Mouse (Mus musculus) CH12.LX (cell line): Measurements from ENCODE around the gene Prph2. TPM values are rescaled to one million over a fixed set of nuclear protein-coding genes. Genes with fewer than 3 reads are reported as not detected.

Experiments
- DNase-seq: peaks from one replicate; pipeline ENCODE4 v3.0.0-alpha.2; 2013; ENCODE audit errors: extremely low read depth
- H3K27ac ChIP-seq: 2 replicates; pipeline ENCODE4 v1.5.1; 2012; ENCODE audit warnings: low read depth, mild to moderate bottlenecking, control low read depth, moderate library complexity; ENCODE audit not compliant: insufficient read depth
- H3K27me3 ChIP-seq: replicated peaks from 2 replicates; pipeline ENCODE3; 2012; ENCODE audit warnings: inconsistent platforms
- H3K36me3 ChIP-seq, 2 experiments: replicated peaks in 1 of 2; 2 replicates each; pipeline versions ENCODE3 to v1.6.1; 2012; ENCODE audit warnings: inconsistent platforms in 1 of 2, low read length in 1 of 2, mild to moderate bottlenecking in 1 of 2, mixed read lengths in 1 of 2, moderate library complexity in 1 of 2; ENCODE audit not compliant: control insufficient read depth in 1 of 2, insufficient read depth in 1 of 2
- H3K4me1 ChIP-seq, 2 experiments: 2 replicates each; pipeline ENCODE4 v1.6.1; 2012; ENCODE audit warnings: inconsistent platforms in 1 of 2, moderate library complexity in 1 of 2; ENCODE audit not compliant: insufficient read depth in 2 of 2, control insufficient read depth in 1 of 2
- H3K4me2 ChIP-seq: 2 replicates; pipeline ENCODE4 v1.6.1; 2012; ENCODE audit warnings: low read depth, mild to moderate bottlenecking, control low read depth; ENCODE audit not compliant: poor library complexity, insufficient read depth, severe bottlenecking
- H3K4me3 ChIP-seq, 3 experiments: fragments of 150-350 bp in 1 of 3; sonication (generic) in 1 of 3; replicated peaks in 1 of 3; 2 replicates each; pipeline versions ENCODE3 to v1.5.1; 2011 to 2012; ENCODE audit warnings: low read depth in 2 of 3, low read length in 2 of 3, mild to moderate bottlenecking in 2 of 3, moderate library complexity in 2 of 3, control low read depth in 1 of 3, improper control_type of control experiment in 1 of 3, inconsistent platforms in 1 of 3, mixed read lengths in 1 of 3; ENCODE audit not compliant: poor library complexity in 1 of 3
- H3K79me2 ChIP-seq: replicated peaks from 2 replicates; pipeline ENCODE4 v1.6.1; 2012; ENCODE audit warnings: mild to moderate bottlenecking, moderate library complexity; ENCODE audit not compliant: control insufficient read depth, poor library complexity, insufficient read depth, severe bottlenecking; ENCODE audit errors: extremely low read depth
- H3K9ac ChIP-seq: 2 replicates; pipeline ENCODE4 v1.6.1; 2012; ENCODE audit warnings: low read depth, mild to moderate bottlenecking, control low read depth, moderate library complexity; ENCODE audit not compliant: insufficient read depth
- H3K9me3 ChIP-seq: replicated peaks from 2 replicates; pipeline ENCODE3; 2012; ENCODE audit warnings: low read length, inconsistent platforms, mixed read lengths
- BHLHE40 ChIP-seq: IDR thresholded peaks from 2 replicates; pipeline ENCODE4 v1.6.1; 2011; ENCODE audit warnings: mild to moderate bottlenecking, low read depth, low read length, improper control_type of control experiment
- CHD1 ChIP-seq: IDR thresholded peaks from 2 replicates; pipeline ENCODE4 v1.6.1; 2012; ENCODE audit warnings: low read depth, low read length, improper control_type of control experiment, inconsistent platforms
- CTCF ChIP-seq, 2 experiments: IDR thresholded peaks in 1 of 2; conservative IDR thresholded peaks in 1 of 2; 2 replicates each; pipeline ENCODE4 v1.5.1; 2011 to 2012; ENCODE audit warnings: low read depth in 2 of 2, low read length in 2 of 2, improper control_type of control experiment in 1 of 2, inconsistent platforms in 1 of 2, mild to moderate bottlenecking in 1 of 2, moderate library complexity in 1 of 2
- E2F4 ChIP-seq: IDR thresholded peaks from 2 replicates; pipeline ENCODE4 v1.6.1; 2011; ENCODE audit warnings: low read depth, low read length, improper control_type of control experiment; ENCODE audit not compliant: insufficient replicate concordance
- ELF1 ChIP-seq: IDR thresholded peaks from 2 replicates; pipeline ENCODE4 v1.6.1; 2014; ENCODE audit warnings: low read depth, mild to moderate bottlenecking, inconsistent platforms, low read length, improper control_type of control experiment
- JUND ChIP-seq: conservative IDR thresholded peaks from 2 replicates; pipeline ENCODE4 v1.6.1; 2011; ENCODE audit warnings: low read depth, low read length, improper control_type of control experiment
- KAT2A ChIP-seq: IDR thresholded peaks from 2 replicates; pipeline ENCODE4 v1.6.1; 2012; ENCODE audit warnings: low read length, improper control_type of control experiment, inconsistent platforms; ENCODE audit not compliant: insufficient replicate concordance
- MAFK ChIP-seq: IDR thresholded peaks from 2 replicates; pipeline ENCODE4 v1.6.1; 2011; ENCODE audit warnings: low read length, improper control_type of control experiment; ENCODE audit not compliant: insufficient replicate concordance
- MAX ChIP-seq: IDR thresholded peaks from 2 replicates; pipeline ENCODE4 v1.6.1; 2011; ENCODE audit warnings: low read length, improper control_type of control experiment
- MEF2A ChIP-seq: IDR thresholded peaks from 2 replicates; pipeline ENCODE4 v1.6.1; 2014; ENCODE audit warnings: low read depth, mild to moderate bottlenecking, inconsistent platforms, low read length, improper control_type of control experiment, borderline replicate concordance
- MXI1 ChIP-seq: IDR thresholded peaks from 2 replicates; pipeline ENCODE4 v1.6.1; 2011; ENCODE audit warnings: mild to moderate bottlenecking, low read depth, low read length, improper control_type of control experiment
- MYC ChIP-seq: IDR thresholded peaks from 2 replicates; pipeline ENCODE4 v1.6.1; 2011; ENCODE audit warnings: low read depth, mild to moderate bottlenecking, improper control_type of control experiment, low read length
- NELFE ChIP-seq: IDR thresholded peaks from 2 replicates; pipeline ENCODE4 v1.6.1; 2011; ENCODE audit warnings: low read depth, low read length, improper control_type of control experiment
- POLR2A ChIP-seq: IDR thresholded peaks from 2 replicates; pipeline ENCODE4 v1.6.1; 2011; ENCODE audit warnings: low read depth, mild to moderate bottlenecking, improper control_type of control experiment, low read length
- POLR2AphosphoS2 ChIP-seq: IDR thresholded peaks from 2 replicates; pipeline ENCODE4 v1.6.1; 2011; ENCODE audit warnings: low read depth, low read length, improper control_type of control experiment
- SIN3A ChIP-seq: IDR thresholded peaks from 2 replicates; pipeline ENCODE4 v1.6.1; 2012; ENCODE audit warnings: low read length, improper control_type of control experiment, inconsistent platforms
- UBTF ChIP-seq: IDR thresholded peaks from 2 replicates; pipeline ENCODE4 v1.6.1; 2012; ENCODE audit warnings: low read depth, mild to moderate bottlenecking, inconsistent platforms, low read length, improper control_type of control experiment, moderate library complexity
- USF1 ChIP-seq: IDR thresholded peaks from 2 replicates; pipeline ENCODE4 v1.6.1; 2014; ENCODE audit warnings: low read depth, mild to moderate bottlenecking, inconsistent platforms, low read length, improper control_type of control experiment
- USF2 ChIP-seq: conservative IDR thresholded peaks from 2 replicates; pipeline ENCODE4 v1.6.1; 2011; ENCODE audit warnings: low read depth, low read length, improper control_type of control experiment
- ZC3H11A ChIP-seq: IDR thresholded peaks from 2 replicates; pipeline ENCODE4 v1.6.1; 2012; ENCODE audit warnings: low read depth, mild to moderate bottlenecking, inconsistent platforms, low read length, improper control_type of control experiment
- ZKSCAN1 ChIP-seq: IDR thresholded peaks from 2 replicates; pipeline ENCODE4 v1.6.1; 2012; ENCODE audit warnings: low read depth, inconsistent platforms, low read length, improper control_type of control experiment, borderline replicate concordance
- ZNF384 ChIP-seq: IDR thresholded peaks from 2 replicates; pipeline ENCODE4 v1.6.1; 2012; ENCODE audit warnings: low read depth, low read length, improper control_type of control experiment, inconsistent platforms
- dilution Hi-C: fragments of 300-500 bp; cut with MboI; formaldehyde crosslinking; loops from 2 replicates; pipeline ENCODE4 v1.14.3; 2020; ENCODE audit warnings: low sequenced_read_pairs; ENCODE audit not compliant: extremely low pct_unique_long_range_greater_than_20kb, extremely low pct_ligation_motif_present
- in situ Hi-C: fragments of 300-500 bp; cut with MboI; formaldehyde crosslinking; loops from 3 replicates; pipeline ENCODE4 v1.14.3; 2019; ENCODE audit warnings: low sequenced_read_pairs, low pct_ligation_motif_present, low pct_unique_long_range_greater_than_20kb, mixed read lengths
- polyA plus RNA-seq: library from polyadenylated mRNA; unstranded; fragments of >175 nt; gene quantifications from 2 replicates; pipeline ENCODE4 v1.2.1, GENCODE M21; 2012; ENCODE audit warnings: low read depth; ENCODE audit not compliant: insufficient read length
- total RNA-seq, 2 experiments: library from RNA; depleted of rRNA; stranded (reverse); fragments of 300-350 nt in 1 of 2; fragments of >200 nt in 1 of 2; gene quantifications; 2 replicates each; pipeline ENCODE4 v1.2.3; 2012 to 2014

Gene Prph2
- total and polyA plus RNA-seq, 3 experiments: not detected

DNA sequence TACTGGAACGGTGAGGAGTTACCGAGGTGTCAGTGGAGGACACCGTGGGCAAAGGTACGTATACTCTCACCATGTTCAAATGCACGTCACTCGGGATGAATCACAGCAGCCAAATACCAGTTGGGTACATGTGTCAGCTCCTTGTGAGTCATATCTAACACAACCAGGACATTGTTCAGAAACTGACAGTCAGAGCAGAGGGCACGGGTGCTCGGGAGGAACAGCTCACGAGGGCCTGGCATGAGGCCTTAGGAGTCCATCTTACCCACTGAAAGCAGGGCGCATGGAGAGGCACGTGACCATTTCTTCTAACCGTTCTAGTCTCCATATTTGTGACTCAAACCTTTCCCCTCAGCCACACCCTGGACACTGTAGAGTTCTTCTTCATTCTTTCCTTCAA lies 43.4 kb upstream of the Prph2 start:
- peaks cover 0 to 17% of the 10 kb centered on the region in 2 experiments for H3K36me3 ChIP-seq
- TF ChIP-seq ZNF384 (no peak), MYC (no peak), SIN3A (no peak), BHLHE40 (peak; percentile 73), ZC3H11A (no peak), POLR2AphosphoS2 (no peak)
- H3K27me3 ChIP-seq: no peaks in the 10 kb centered on the region
- H3K79me2 ChIP-seq: no peaks in the 10 kb centered on the region
- H3K9me3 ChIP-seq: no peaks in the 10 kb centered on the region
- dilution Hi-C loops: no loop called here
- peaks cover 8 to 14% of the 10 kb centered on the region in 2 experiments for H3K4me1 ChIP-seq
- H3K9ac ChIP-seq: no peak overlapping the region
- in situ Hi-C loops: no loop called here
- no peak overlapping the region for H3K27ac ChIP-seq
- H3K4me3 ChIP-seq: no peak overlapping the region
- no peak for DNase-seq
- H3K4me2 ChIP-seq: no peak overlapping the region

DNA sequence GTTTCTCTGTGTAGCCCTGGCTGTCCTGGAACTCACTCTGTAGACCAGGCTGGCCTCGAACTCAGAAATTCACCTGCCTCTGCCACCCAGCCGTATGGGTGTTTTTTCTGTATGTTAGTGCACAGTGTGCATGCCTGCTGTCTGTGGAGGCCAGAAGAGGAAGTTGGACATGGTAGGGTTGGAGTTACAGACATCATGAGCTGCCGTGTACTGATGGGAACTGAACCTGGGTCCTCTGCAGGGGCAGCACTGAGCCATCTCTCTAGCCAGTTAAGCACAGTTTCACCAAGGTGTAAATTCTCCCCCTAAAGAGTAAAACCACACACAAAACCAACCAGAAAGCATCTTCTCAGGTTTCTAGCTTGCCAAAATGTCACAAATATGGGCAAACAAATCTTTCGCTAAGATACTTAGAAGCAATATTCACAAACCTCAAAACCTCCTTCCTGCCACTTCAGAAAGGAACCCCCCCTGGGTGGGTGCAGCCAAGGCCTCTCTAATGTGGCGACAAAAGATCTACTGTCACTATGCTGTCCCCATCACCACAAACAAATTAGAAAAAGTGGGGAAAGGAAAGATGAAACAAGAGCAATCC lies 40.0 kb upstream of the Prph2 start:
- H3K27me3 ChIP-seq: no peaks in the 10 kb centered on the region
- H3K4me3 ChIP-seq: no peak overlapping the region
- no peaks in the 10 kb centered on the region for H3K79me2 ChIP-seq
- H3K4me1 ChIP-seq: peaks cover 8 to 11% of the 10 kb centered on the region in 2 experiments; a peak in 3 of 4 replicates
- TF ChIP-seq MXI1: no peak
- 0 out of 4 replicates have a peak, but pooled peaks of 1 of the 2 experiments have one; percentile 4 for TF ChIP-seq CTCF (conservative IDR thresholded peaks at IDR 0.05 in 1 of 2, IDR thresholded peaks at IDR 0.05 in 1 of 2; ENCODE audit: low read depth in 2 of 2, low read length in 2 of 2)
- TF ChIP-seq ZC3H11A: no peak
- H3K9ac ChIP-seq: no peak overlapping the region
- peaks cover 0 to 16% of the 10 kb centered on the region in 2 experiments for H3K36me3 ChIP-seq
- H3K4me2 ChIP-seq: no peak overlapping the region
- dilution Hi-C loops (no loop called here), in situ Hi-C loops (no loop called here)
- DNase-seq: no peak
- no peak overlapping the region for H3K27ac ChIP-seq
- no peaks in the 10 kb centered on the region for H3K9me3 ChIP-seq

DNA sequence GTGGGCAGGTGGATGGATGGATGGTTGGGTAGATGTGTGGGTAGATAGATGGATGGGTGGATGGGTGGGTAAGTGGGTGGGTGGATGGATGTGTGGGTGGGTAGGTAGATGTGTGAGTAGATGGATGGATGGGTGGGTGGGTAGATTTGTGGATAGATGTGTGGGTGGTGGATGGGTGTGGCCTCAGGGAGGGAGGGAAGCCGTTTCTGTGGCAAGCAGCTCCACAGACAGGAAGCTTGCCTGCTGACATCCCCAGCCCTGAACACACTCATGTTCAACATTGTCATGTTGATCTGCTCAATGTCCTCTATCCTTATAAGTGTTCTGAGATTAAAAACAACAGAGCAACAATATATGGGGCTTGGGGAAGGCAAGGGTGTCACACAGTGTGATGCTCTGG lies 39.3 kb upstream of the Prph2 start:
- peaks cover 0 to 16% of the 10 kb centered on the region in 2 experiments for H3K36me3 ChIP-seq
- TF ChIP-seq KAT2A: no peak
- no peak for TF ChIP-seq ZKSCAN1
- no peak for TF ChIP-seq E2F4
- TF ChIP-seq MYC: no peak
- TF ChIP-seq MEF2A: no peak
- TF ChIP-seq USF2: no peak
- no peak for TF ChIP-seq CHD1
- no peak for TF ChIP-seq POLR2A
- TF ChIP-seq USF1: no peak
- TF ChIP-seq MAFK: no peak
- TF ChIP-seq SIN3A: no peak
- no peak for TF ChIP-seq NELFE
- no peak for TF ChIP-seq ELF1
- no peak for TF ChIP-seq MAX
- no peak for TF ChIP-seq BHLHE40
- no peak for TF ChIP-seq CTCF (conservative IDR thresholded peaks at IDR 0.05 in 1 of 2, IDR thresholded peaks at IDR 0.05 in 1 of 2; ENCODE audit: low read depth in 2 of 2, low read length in 2 of 2)
- no peak for TF ChIP-seq UBTF
- TF ChIP-seq JUND: no peak
- TF ChIP-seq, all 38 proteins: peak for 0
- DNase-seq: no peak
- dilution Hi-C loops (no loop called here), in situ Hi-C loops (no loop called here)
- H3K27me3 ChIP-seq: no peaks in the 10 kb centered on the region
- peaks cover 8 to 11% of the 10 kb centered on the region in 2 experiments; a peak in 3 of 4 replicates for H3K4me1 ChIP-seq
- H3K9ac ChIP-seq: no peak overlapping the region
- no peak overlapping the region for H3K27ac ChIP-seq
- no peaks in the 10 kb centered on the region for H3K9me3 ChIP-seq
- no peaks in the 10 kb centered on the region for H3K79me2 ChIP-seq
- H3K4me2 ChIP-seq: no peak overlapping the region
- H3K4me3 ChIP-seq: no peak overlapping the region
